Mouse (Mus musculus): ENCODE measurements around the gene Olfr1192-ps1.
"Not testable (repeated sequence)": the region's sequence is repeated elsewhere in the genome, so short reads cannot be mapped to it uniquely, and the experiment has no call there.

The Olfr1192-ps1 gene

GRCm38 (mm10) chr2:88648209-88648608 is at the start of gene Olfr1192-ps1:
TSS of gene Olfr1192-ps1 (plus strand) at chr2:88648509.
- DNase-seq (ENCODE audit: low spot score) = no peak

- not testable (repeated sequence) for DNase-seq (ENCODE audit: low spot score)
Measured at GRCm38 (mm10) chr2:88640242-88640641, 8.1 kb upstream of the Olfr1192-ps1 start, which contains the start of gene Olfr1191-ps1. TSS of gene Olfr1191-ps1 (plus strand) at chr2:88640542.

GRCm38 (mm10) chr2:88675328-88675727 is 27.0 kb downstream of the Olfr1192-ps1 start, which contains the start of gene Olfr1193:
TSS of gene Olfr1193 (plus strand) at chr2:88675628.
- DNase-seq (ENCODE audit: low spot score) = not testable (repeated sequence)

GRCm38 (mm10) chr2:88689087-88689486 is 40.8 kb downstream of the Olfr1192-ps1 start, which contains the start of gene Olfr1195:
TSS of gene Olfr1195 (minus strand) at chr2:88689187.
- DNase-seq (ENCODE audit: low spot score) = no peak

- no peak for DNase-seq (ENCODE audit: low spot score)
Measured at GRCm38 (mm10) chr2:88704497-88704896, 56.2 kb downstream of the Olfr1192-ps1 start, which contains the start of gene Olfr1196. TSS of gene Olfr1196 (minus strand) at chr2:88704597.

Data from urinary bladder, postnatal 10 days (tissue).